Mouse (Mus musculus) hindlimb bud, embryonic 11.5 days (tissue): ENCODE results near the gene Alkbh6.

ENCODE experiments used
- DNase-seq: peaks from one replicate; pipeline ENCODE4 v3.0.0-alpha.2; 2012; ENCODE audit warnings: low read depth, low spot score; ENCODE audit errors: extremely low spot score

Alkbh6 gene

GRCm38 (mm10) chr7:30326427-30326826 lies 17.9 kb downstream of the Alkbh6 start:
- no peak for DNase-seq

DNA sequence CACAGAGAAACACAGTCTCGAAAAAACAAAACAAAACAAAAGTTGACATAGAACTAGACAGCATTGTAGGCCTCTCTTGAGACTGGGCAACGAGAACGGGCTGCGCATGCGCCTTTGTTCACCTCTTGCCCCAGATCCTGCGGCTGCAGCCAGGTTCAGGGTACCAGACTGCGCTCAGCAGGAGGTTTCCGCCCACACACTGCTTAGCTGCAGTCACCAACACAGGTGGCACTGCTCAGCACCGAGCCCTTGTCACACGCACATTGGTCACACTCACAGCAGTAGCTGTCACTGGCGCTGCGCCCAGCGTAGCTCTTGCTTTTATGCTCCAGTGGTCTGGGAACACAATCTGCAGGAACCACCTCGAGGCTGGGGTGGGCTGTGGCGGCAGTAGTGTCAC lies 18.6 kb downstream of the Alkbh6 start:
- DNase-seq: no peak

GRCm38 (mm10) chr7:30328379-30328778 lies 19.9 kb downstream of the Alkbh6 start:
- DNase-seq: no peak

GRCm38 (mm10) chr7:30331887-30332286 lies 23.4 kb downstream of the Alkbh6 start:
- peak; percentile 88 for DNase-seq

GRCm38 (mm10) chr7:30332622-30333259 lies 24.2 kb downstream of the Alkbh6 start:
- DNase-seq: no peak

GRCm38 (mm10) chr7:30333436-30333835 lies 24.9 kb downstream of the Alkbh6 start:
- DNase-seq: no peak

DNA sequence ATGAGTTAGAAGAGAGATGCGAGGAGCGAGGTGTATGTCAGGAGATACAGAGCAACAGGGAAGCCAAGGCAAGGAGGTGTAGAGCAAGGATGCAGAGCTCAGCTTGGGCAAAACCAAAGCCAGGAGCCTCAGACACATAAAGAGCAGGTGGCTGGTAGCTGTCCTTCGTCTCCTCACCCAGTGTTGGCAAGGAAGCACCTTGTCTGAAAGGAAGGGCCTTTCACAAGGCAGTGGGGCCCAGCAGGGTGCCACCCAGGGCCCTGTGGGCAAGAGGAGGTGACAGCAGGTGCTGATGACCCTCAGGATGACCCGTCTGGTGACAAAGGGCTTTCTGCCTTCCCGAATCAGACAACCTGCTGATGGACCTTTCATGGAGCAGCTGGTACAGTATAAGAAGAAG lies 26.0 kb downstream of the Alkbh6 start:
- DNase-seq: no peak

DNA sequence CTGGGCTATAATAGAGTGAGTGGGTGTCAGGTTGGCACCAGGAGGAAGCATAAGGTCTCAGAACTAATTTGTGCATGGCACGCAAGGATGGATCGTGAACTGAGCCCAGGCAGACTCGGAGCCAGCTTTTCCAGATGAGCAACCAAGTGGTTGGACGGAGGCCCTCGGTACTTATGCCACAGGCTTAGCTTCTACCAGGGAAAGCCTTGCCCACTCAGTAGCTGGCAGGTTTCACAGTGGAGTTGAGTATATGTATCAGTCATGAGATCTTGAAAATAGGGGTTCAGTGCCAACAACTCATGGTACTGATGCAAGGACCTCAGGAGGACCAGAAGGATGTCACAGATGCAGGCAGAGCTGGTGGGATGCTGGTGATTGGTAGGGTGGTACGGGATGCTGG lies 27.2 kb downstream of the Alkbh6 start:
- DNase-seq: no peak

DNA sequence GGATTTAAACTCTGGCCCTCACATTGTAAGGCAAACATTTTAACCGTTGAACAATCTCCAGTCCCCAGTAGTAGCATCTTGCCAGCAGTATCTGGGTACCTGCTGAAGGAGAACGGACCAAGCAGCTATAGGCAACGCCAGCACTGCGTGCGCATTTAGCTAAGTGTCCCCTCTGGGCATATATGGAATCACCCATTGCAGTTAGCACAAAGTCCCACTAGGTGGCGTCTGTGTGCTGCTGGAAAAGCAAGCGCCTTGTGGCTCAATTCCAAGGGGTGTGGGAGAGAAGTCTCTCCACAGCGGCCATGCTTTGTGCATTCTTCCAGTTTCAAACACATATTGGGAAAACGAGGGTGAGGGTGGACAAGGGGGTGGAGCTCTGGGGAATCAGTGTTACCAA lies 27.9 kb downstream of the Alkbh6 start:
- DNase-seq: peak; percentile 82

DNA sequence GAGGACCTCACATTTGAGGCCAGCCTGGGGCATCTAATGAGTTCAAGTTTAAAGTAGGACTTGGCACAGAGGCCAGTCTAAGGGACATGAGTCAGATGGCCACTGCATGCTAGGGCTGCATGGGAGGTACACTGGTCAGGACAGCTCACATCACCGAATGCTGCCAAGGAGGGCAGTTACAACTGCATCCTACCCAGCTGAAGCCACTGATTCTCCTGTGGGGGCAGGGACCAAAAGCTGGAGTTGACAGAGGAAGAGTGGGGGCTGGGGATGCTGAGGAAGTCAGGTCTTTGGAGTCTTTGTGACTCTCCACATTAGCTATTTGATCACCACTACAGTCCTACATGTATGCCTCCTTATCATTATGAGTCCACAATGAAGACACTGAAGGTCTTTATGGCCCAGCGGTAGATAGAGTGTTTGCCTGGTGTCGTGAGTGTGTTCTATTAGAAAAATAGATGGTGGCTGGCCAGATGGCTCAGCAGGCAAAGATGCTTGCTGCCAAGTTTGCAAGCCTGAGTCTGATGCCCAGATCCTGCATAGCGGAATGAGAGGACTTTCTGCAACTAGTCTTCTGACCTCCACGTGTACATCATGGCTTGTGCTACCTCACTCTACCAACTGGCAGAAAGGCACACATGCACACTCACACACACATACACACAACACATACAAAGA lies 31.1 kb downstream of the Alkbh6 start:
- DNase-seq: no peak

- DNase-seq: no peak
These were observed 38.3 kb downstream of the Alkbh6 start for GRCm38 (mm10) chr7:30346635-30347379.

DNA sequence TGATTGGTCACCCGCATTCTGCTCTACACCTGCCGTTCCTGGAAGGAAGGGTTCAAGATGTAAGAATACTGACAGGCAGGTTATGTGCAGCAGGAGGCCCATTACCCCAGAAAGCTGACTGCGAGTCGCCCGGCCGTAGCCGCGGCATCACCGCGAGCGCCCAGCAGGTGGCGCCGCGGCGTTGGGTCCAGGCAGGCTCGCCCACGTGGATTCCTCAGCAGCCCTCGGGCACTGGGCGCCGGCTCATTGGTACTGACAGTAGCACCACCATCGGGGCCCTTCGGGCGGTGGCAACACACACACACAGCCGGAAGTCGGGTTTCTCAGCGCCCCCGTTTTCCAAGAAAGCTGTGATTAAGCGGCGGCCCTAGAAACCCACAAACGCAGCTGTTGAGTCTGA lies 39.3 kb downstream of the Alkbh6 start:
- DNase-seq: no peak

DNA sequence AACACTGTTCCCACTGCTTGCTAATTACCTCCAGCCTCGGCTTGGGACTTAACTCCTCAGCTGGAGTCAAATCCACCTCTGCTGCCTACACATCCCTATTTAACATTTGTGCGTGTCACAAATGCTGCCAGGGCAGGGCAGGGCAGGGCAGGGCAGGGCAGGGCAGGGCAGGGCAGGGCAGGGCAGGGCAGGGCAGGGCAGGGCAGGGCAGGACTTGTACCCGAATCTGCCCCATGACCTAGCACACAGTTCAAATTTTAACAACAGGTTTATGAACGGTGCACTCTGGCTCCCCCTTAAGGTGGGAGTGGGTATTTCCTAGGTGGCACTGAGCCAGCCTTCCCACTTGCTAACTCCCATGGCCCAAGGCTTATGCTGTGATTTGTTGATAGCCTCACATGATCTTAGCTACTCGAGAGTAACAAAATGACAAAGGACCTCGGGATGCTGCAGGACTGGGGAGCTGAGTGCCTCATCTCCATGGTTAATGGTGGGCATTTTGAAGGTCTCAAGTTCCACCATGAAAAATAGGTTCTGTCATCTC lies 44.8 kb downstream of the Alkbh6 start:
- DNase-seq: peak; percentile 63

- DNase-seq: no peak
These were observed 45.5 kb downstream of the Alkbh6 start for GRCm38 (mm10) chr7:30354059-30354458.

DNA sequence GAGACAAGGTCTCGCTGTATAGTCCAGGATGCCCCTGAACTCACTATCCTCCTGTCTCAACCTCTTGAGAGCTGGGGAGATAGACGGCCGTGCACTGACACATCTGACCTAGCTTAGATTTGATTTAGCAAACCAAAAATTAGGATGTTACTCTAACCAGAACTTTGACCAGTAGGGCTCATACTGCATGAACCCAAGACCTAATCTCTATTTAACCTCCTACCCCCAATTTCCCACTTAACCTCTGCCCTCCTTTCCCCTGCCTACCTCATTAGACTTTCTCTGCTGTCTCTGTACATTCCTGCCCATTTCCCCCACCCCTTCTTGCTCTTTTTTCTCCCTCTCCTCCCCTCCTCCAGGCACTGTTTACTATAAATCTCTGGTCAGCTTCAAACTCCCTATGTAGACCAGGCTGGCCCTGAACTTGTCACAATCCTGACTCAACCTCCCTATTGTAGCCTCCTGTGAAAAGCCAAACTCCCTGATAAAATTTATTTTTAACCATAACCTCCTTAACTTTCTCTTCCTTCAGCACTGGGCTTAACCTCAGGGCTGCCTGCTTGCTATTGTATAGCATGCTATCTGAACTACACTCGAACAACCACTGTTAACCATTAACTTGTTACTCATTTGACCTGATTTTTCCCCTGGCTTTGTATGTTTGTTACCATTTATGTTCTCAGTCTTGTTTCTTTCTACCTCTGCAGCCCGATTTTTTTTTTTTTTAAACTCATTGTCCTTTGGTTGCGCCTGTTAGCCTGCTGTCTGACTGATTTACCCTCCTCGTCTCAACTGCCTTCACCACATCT lies 50.1 kb downstream of the Alkbh6 start:
- no peak for DNase-seq

DNA sequence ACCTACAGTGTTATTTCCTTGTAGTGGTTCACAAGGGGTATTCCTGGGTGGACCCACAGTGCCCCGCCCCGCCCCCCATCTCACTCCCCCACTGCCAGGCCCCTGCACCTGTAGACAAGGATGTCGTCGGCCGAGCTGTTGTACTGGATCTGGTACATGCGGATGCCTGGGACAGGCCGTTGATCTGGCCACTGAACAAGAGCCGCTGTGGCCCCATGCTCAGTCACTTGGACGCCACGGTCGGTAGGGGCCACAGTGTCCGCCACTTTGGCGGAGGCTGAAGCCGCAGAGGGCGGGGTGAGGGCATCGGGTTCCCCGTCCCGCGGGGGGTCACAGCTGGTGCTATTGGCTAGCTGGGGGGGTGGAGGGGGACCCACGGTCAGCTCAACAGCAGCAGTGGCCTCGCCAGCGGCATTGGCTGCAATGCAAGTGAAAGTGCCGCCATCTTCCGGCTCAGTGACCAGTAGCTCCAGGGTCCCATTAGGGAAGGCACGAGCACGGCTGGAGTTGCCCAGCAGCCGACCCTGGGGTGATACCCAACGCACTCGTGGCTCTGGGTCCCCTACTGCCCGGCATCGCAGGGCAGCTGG lies 50.9 kb downstream of the Alkbh6 start:
- DNase-seq: no peak

DNA sequence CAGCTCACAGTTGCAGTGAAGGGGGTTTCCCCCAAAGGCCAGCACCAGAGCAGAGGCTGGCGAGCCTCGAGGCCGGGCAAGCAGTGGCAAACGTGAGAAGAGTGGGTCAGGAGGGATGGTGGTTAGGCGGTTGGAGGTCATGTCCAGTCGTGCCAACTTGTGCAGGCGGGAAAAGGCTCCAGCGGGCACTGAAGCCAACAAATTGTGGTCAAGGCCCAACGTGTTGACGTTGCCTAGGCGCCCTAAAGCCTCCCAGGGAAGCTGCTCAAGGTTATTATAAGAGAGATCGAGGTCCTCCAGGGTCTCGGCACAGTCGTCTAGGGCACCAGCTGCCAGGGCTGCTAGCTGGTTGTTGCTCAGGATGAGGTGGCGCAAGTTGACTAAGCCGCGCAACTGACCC lies 51.5 kb downstream of the Alkbh6 start:
- DNase-seq: no peak

GRCm38 (mm10) chr7:30362652-30363343 lies 54.3 kb downstream of the Alkbh6 start, which contains the start of gene Lrfn3:
Gene Lrfn3 (minus strand): TSS chr7:30362772.
- no peak for DNase-seq

DNA sequence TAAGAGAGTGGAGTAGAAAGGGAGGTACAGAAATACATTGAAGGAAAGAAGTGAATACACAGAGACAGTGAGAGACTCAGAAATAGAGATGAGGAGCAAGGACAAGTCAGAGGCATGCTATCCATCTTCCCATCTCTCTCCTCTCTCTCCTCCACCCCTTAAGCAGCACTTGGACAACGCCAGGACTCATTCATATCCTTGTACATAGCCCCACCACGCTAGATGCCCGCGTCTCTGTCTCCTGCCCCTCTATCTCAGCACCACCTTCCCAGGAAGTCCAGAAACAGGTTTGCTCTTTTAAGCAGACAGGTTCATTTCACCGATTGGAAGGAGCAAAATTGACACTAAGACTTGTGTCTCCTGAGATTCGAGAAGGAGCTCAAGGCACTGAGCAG lies 54.8 kb downstream of the Alkbh6 start:
- no peak for DNase-seq
